Mouse (Mus musculus): ENCODE measurements around the gene Npb. TPM values are rescaled to one million over a fixed set of nuclear protein-coding genes. Genes with fewer than 3 reads are reported as not detected.

Npb gene
- polyA plus RNA-seq, 1 experiment from 2014 or later = 20.9 TPM

DNA sequence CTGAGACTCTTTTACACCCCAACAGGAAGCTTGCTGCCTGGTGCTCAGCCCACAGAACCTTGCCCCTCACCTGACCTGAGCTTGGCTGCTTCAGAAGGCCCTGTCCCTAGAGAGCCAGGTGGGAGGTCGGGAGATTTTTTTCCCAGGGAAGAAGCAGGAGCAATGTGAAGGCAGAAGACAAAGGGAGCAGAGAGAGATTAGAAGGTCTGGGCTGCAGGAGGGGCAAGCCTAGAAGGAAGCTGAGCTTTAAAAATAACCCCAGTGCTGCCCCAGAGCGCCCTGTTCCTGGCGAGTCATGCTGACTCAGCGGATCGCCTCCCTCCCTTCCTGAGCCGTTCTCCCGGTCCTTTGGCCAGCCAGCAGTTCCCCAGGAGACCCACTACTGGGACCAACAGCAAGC lies 21.6 kb downstream of the Npb start:
- peaks cover 11% of the 10 kb centered on the region for H3K4me1 ChIP-seq (replicated peaks; ENCODE audit: control insufficient read depth, insufficient read depth)
- no peaks in the 10 kb centered on the region for H3K27me3 ChIP-seq (ENCODE audit: control insufficient read depth, insufficient read depth, low read length)
- H3K4me2 ChIP-seq (replicated peaks; ENCODE audit: low read depth) = peak overlapping the region; percentile 82
- H3K9ac ChIP-seq (ENCODE audit: low read length) = peak overlapping the region; percentile 51
- H3K9me3 ChIP-seq (ENCODE audit: control insufficient read depth, low read length) = no peaks in the 10 kb centered on the region
- TF ChIP-seq CTCF (IDR thresholded peaks at IDR 0.05; ENCODE audit: low read depth) (no peak), EP300 (optimal IDR thresholded peaks at IDR 0.05) (no peak)
- DNase-seq (ENCODE audit: low spot score) (peak; percentile 88), ATAC-seq (ENCODE audit: low FRiP score, low TSS enrichment) (peak; percentile 20; the same call in 1 of the 2 replicates)
- peak overlapping the region; percentile 97 for H3K27ac ChIP-seq (replicated peaks)
- H3K36me3 ChIP-seq (ENCODE audit: control insufficient read depth, insufficient read depth, low read length) = no peaks in the 10 kb centered on the region
- peak overlapping the region; percentile 18 for H3K4me3 ChIP-seq (ENCODE audit: low read depth, low read length)
- WGBS = 26% methylated on average over 7 of the region's 7 CpGs

DNA sequence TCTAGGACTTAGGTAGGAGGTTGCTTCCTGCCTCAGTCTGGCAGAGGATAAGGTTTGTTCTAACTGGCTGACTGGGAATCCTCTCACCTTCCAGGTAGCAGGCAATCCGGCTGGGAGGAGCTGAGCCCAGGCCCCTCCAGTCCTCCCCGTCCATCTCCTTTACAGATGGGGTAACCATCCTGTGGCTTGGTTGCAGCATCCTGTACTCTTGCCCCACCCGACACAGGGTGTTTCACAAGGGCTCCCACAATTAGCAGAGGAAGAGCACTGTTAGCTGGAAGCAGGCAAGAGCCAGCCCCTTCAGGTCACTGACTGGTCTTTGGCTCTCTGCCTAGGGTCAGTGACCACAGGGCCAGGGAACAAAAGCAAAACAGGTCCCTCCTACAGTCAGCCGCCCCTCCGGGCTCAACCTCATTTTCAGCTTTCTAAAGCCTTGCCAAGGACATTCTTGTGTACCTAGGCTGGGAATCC lies 22.2 kb downstream of the Npb start:
- no peaks in the 10 kb centered on the region for H3K27me3 ChIP-seq (ENCODE audit: control insufficient read depth, insufficient read depth, low read length)
- H3K9me3 ChIP-seq (ENCODE audit: control insufficient read depth, low read length) = no peaks in the 10 kb centered on the region
- TF ChIP-seq EP300 (optimal IDR thresholded peaks at IDR 0.05) (no peak), CTCF (IDR thresholded peaks at IDR 0.05; ENCODE audit: low read depth) (no peak)
- H3K27ac ChIP-seq (replicated peaks) = peak overlapping the region; percentile 97
- 47% methylated on average over 5 of the region's 5 CpGs for WGBS
- H3K4me2 ChIP-seq (replicated peaks; ENCODE audit: low read depth) = peak overlapping the region; percentile 82
- H3K4me3 ChIP-seq (ENCODE audit: low read depth, low read length) = peak overlapping the region; percentile 18
- peak; percentile 64 for DNase-seq (ENCODE audit: low spot score)
- peak overlapping the region; percentile 51 for H3K9ac ChIP-seq (ENCODE audit: low read length)
- ATAC-seq (ENCODE audit: low FRiP score, low TSS enrichment) = no peak
- H3K4me1 ChIP-seq (replicated peaks; ENCODE audit: control insufficient read depth, insufficient read depth) = peaks cover 8% of the 10 kb centered on the region
- no peaks in the 10 kb centered on the region for H3K36me3 ChIP-seq (ENCODE audit: control insufficient read depth, insufficient read depth, low read length)

GRCm38 (mm10) chr11:120630881-120631725 lies 22.8 kb downstream of the Npb start:
- WGBS = 27% methylated on average over 7 of the region's 7 CpGs
- no peak overlapping the region for H3K4me3 ChIP-seq (ENCODE audit: low read depth, low read length)
- H3K27me3 ChIP-seq (ENCODE audit: control insufficient read depth, insufficient read depth, low read length) = no peaks in the 10 kb centered on the region
- peak overlapping the region; percentile 94 for H3K9ac ChIP-seq (ENCODE audit: low read length)
- DNase-seq (ENCODE audit: low spot score) (peak; percentile 54), ATAC-seq (ENCODE audit: low FRiP score, low TSS enrichment) (peak; percentile 25)
- no peaks in the 10 kb centered on the region for H3K9me3 ChIP-seq (ENCODE audit: control insufficient read depth, low read length)
- peak overlapping the region; percentile 97 for H3K27ac ChIP-seq (replicated peaks)
- TF ChIP-seq CTCF (IDR thresholded peaks at IDR 0.05; ENCODE audit: low read depth) (no peak), EP300 (optimal IDR thresholded peaks at IDR 0.05) (no peak)
- peaks cover 8% of the 10 kb centered on the region for H3K4me1 ChIP-seq (replicated peaks; ENCODE audit: control insufficient read depth, insufficient read depth)
- peak overlapping the region; percentile 82 for H3K4me2 ChIP-seq (replicated peaks; ENCODE audit: low read depth)
- no peaks in the 10 kb centered on the region for H3K36me3 ChIP-seq (ENCODE audit: control insufficient read depth, insufficient read depth, low read length)

GRCm38 (mm10) chr11:120631726-120632448 lies 23.6 kb downstream of the Npb start:
- Histone ChIP-seq H3K9ac (ENCODE audit: low read length) (peak overlapping the region; percentile 94), H3K4me3 (ENCODE audit: low read depth, low read length) (peak overlapping the region; percentile 89), H3K27ac (replicated peaks) (peak overlapping the region; percentile 97), H3K36me3 (ENCODE audit: control insufficient read depth, insufficient read depth, low read length) (no peaks in the 10 kb centered on the region), H3K27me3 (ENCODE audit: control insufficient read depth, insufficient read depth, low read length) (no peaks in the 10 kb centered on the region), H3K9me3 (ENCODE audit: control insufficient read depth, low read length) (no peaks in the 10 kb centered on the region), H3K4me1 (replicated peaks; ENCODE audit: control insufficient read depth, insufficient read depth) (peaks cover 8% of the 10 kb centered on the region), H3K4me2 (replicated peaks; ENCODE audit: low read depth) (peak overlapping the region; percentile 82)
- peak; percentile 24 for DNase-seq (ENCODE audit: low spot score)
- TF ChIP-seq CTCF (IDR thresholded peaks at IDR 0.05; ENCODE audit: low read depth) (no peak), EP300 (optimal IDR thresholded peaks at IDR 0.05) (no peak)
- 44% methylated on average over 4 of the region's 4 CpGs for WGBS
- no peak for ATAC-seq (ENCODE audit: low FRiP score, low TSS enrichment)

DNA sequence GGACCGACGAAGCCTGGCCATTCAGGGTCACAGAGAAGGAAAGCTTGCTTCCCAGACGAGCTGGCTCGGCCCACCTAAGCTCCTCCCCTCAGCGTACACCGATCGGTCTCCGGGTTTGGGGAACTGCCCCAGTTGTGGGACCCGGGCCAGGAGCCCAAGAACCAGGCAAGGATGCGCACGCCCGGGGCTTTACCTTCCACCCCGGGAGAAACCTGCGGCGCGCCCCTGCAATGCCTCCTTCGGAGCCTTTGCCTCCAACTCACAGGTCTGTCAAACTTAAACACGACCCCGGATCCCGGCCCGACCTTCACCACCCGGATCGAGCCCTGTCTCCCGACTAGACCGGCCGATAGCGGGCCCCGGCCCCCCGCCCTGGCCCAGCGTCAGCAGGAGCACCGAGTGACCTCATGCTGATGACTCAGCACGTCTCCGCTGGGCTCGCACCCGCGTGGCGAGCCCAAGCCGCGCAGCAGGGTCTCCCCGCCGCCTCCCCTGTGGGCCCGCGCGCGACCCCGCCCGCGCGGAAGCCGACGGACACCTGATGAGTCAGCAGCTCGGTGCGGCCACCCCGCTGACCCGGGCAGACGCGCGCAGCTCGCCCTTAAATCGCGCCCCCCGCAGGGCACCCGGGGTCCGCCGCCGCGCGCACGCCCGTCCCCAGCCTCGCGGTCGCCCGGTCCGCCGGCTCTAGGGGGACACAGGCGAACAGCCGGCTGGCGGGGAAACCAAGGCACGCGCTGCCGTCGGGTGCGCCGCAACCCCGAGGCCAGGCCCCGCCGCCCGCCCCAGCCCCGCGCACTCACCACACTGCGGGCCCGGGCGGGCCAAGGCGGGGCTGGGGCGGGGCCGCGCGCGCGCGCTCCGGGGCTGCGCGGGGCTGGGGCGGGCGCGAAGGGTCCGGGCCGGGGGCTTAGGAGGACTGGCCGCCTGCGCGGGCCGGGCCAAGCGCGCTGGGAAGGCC lies 24.6 kb downstream of the Npb start:
- Histone ChIP-seq H3K36me3 (ENCODE audit: control insufficient read depth, insufficient read depth, low read length) (no peaks in the 10 kb centered on the region), H3K4me2 (replicated peaks; ENCODE audit: low read depth) (peak overlapping the region; percentile 82), H3K9me3 (ENCODE audit: control insufficient read depth, low read length) (no peaks in the 10 kb centered on the region), H3K4me3 (ENCODE audit: low read depth, low read length) (peak overlapping the region; percentile 89), H3K9ac (ENCODE audit: low read length) (peak overlapping the region; percentile 94), H3K4me1 (replicated peaks; ENCODE audit: control insufficient read depth, insufficient read depth) (peaks cover 8% of the 10 kb centered on the region), H3K27ac (replicated peaks) (peak overlapping the region; percentile 97), H3K27me3 (ENCODE audit: control insufficient read depth, insufficient read depth, low read length) (no peaks in the 10 kb centered on the region)
- peak; percentile 62 for ATAC-seq (ENCODE audit: low FRiP score, low TSS enrichment)
- no peak for TF ChIP-seq EP300 (optimal IDR thresholded peaks at IDR 0.05)
- no peak for TF ChIP-seq CTCF (IDR thresholded peaks at IDR 0.05; ENCODE audit: low read depth)
- peak; percentile 84 for DNase-seq (ENCODE audit: low spot score)
- WGBS = under 1% methylated on average over 86 of the region's 116 CpGs

All from stomach, postnatal 0 days (tissue).